ENCODE assay signal across 15 mouse cellular contexts in the genomic region with DNA sequence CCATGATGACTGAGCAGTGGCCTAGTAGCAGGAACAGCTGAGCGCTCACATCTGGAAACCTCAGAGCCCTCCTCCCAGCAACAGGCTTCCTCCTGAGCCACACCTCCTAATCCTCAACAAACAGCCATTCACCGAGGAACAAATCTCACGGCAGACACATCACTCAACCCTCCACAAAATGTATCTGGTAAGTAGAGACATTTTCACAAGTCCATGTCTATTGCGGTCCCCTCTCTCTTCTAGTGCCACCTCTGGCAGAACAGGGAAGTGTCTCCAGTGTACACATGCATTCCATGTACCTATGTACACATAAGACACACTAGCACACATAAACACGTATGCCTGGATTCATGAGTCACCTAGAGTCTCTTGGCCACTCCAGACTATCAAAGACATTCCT. TPM values are rescaled to one million over a fixed set of nuclear protein-coding genes. Genes with fewer than 3 reads are reported as not detected.
A peak's percentile ranks its signal among the peaks of the same experiment; 100 is the strongest.
DNase-seq lines count a peak whose midpoint lies in the region; ATAC-seq and TF ChIP-seq lines count a peak whose summit lies in the region.
"Had no signal": no experiment of that assay in that cellular context is flagged by ENCODE, and none has a peak within 500 bp of the region (broad histone marks: within the 10 kb centered on the region; RNA-seq: fewer than 3 reads in every experiment).

No protein-coding gene starts in this region.

- H3K9ac ChIP-seq in CH12.LX (ENCODE audit: insufficient read depth, low read depth): no peak overlapping the region
- H3K9ac ChIP-seq: liver, embryonic 13.5 days; neural tube, embryonic 13.5 days had no signal

- H3K79me2 ChIP-seq in CH12.LX (replicated peaks; ENCODE audit: control insufficient read depth, extremely low read depth, insufficient read depth, poor library complexity, severe bottlenecking): no peaks in the 10 kb centered on the region

- H3K27me3 ChIP-seq in kidney, adult 2 months (replicated peaks; ENCODE audit: control insufficient read depth, insufficient read depth, low read length): no peaks in the 10 kb centered on the region
- peaks cover 59% of the 10 kb centered on the region for H3K27me3 ChIP-seq in CH12.LX (replicated peaks)

- in situ Hi-C loops in CH12.LX (cut with MboI; ENCODE audit: low pct_ligation_motif_present, low pct_unique_long_range_greater_than_20kb, low sequenced_read_pairs): no loop called here

- peak; percentile 20; the same call in 1 of the 2 replicates for TF ChIP-seq CTCF in kidney, adult 2 months (conservative IDR thresholded peaks at IDR 0.05; ENCODE audit: insufficient read depth, insufficient read length, low read depth, low read length)
- TF ChIP-seq CTCF in CH12.LX (conservative IDR thresholded peaks at IDR 0.05 in 1 of 2, IDR thresholded peaks at IDR 0.05 in 1 of 2; ENCODE audit: low read depth in 2 of 2, low read length in 2 of 2): peak; percentile 35 to 62; a peak in 3 of 4 replicates

- no peak overlapping the region for H3K4me2 ChIP-seq in CH12.LX (ENCODE audit: insufficient read depth, low read depth, poor library complexity, severe bottlenecking)
- H3K4me2 ChIP-seq: liver, embryonic 13.5 days; neural tube, embryonic 13.5 days had no signal

- DNase-seq in kidney, adult 2 months: no peak
- DNase-seq in kidney, adult 8-10 months: no peak
- DNase-seq in 416B (ENCODE audit: low read depth) (peak; percentile 47), CH12.LX (ENCODE audit: extremely low read depth) (peak; percentile 27)
- no peak for DNase-seq in embryo, embryonic 10 days (ENCODE audit: low spot score)
- no peak for DNase-seq in layer of hippocampus, postnatal 25 days (ENCODE audit: extremely low spot score in 1 of 2, low spot score in 1 of 2)
- DNase-seq in heart, adult 18-20 months: no peak
- DNase-seq: kidney, adult 11 months; liver, embryonic 13.5 days had no signal

- H3K4me3 ChIP-seq in kidney, adult 2 months (ENCODE audit: insufficient read depth, low read depth, low read length): no peak overlapping the region
- no peak overlapping the region for H3K4me3 ChIP-seq in CH12.LX (replicated peaks in 1 of 3; ENCODE audit: low read depth in 2 of 3, low read length in 2 of 3, poor library complexity in 1 of 3)
- H3K4me3 ChIP-seq: embryonic facial prominence, embryonic 10.5 days; liver, embryonic 13.5 days; midbrain, embryonic 10.5 days; neural tube, embryonic 13.5 days had no signal

- no peaks in the 10 kb centered on the region for H3K36me3 ChIP-seq in kidney, adult 2 months (ENCODE audit: control insufficient read depth, insufficient read depth, low read length)
- H3K36me3 ChIP-seq in CH12.LX (replicated peaks in 1 of 2; ENCODE audit: control insufficient read depth in 1 of 2, insufficient read depth in 1 of 2, low read length in 1 of 2): no peaks in the 10 kb centered on the region
- H3K36me3 ChIP-seq: embryonic facial prominence, embryonic 10.5 days; liver, embryonic 13.5 days; midbrain, embryonic 10.5 days; neural tube, embryonic 13.5 days had no signal

- no peak for TF ChIP-seq EP300 in CH12.LX (IDR thresholded peaks at IDR 0.05; ENCODE audit: low read length)

- no peak for TF ChIP-seq POLR2A in kidney, adult 2 months (IDR thresholded peaks at IDR 0.05; ENCODE audit: low read depth, low read length)
- no peak for TF ChIP-seq POLR2A in CH12.LX (IDR thresholded peaks at IDR 0.05; ENCODE audit: low read depth, low read length)

- dilution Hi-C loops in CH12.LX (cut with MboI; ENCODE audit: extremely low pct_ligation_motif_present, extremely low pct_unique_long_range_greater_than_20kb, low sequenced_read_pairs): no loop called here

- H3K9me3 ChIP-seq in CH12.LX (replicated peaks; ENCODE audit: low read length): peaks cover 12% of the 10 kb centered on the region
- H3K9me3 ChIP-seq: embryonic facial prominence, embryonic 10.5 days; midbrain, embryonic 10.5 days; neural tube, embryonic 13.5 days had no signal

- 79% methylated on average over 5 of the region's 5 CpGs for WGBS in kidney, adult 2 months

- peak; percentile 32 for TF ChIP-seq RAD21 in CH12.LX (IDR thresholded peaks at IDR 0.05; ENCODE audit: low read depth, low read length)

- no peaks in the 10 kb centered on the region for H3K4me1 ChIP-seq in kidney, adult 2 months (ENCODE audit: control insufficient read depth, insufficient read depth, low read length)
- H3K4me1 ChIP-seq in CH12.LX (ENCODE audit: control insufficient read depth in 1 of 2, insufficient read depth in 2 of 2): peaks cover 0 to 2% of the 10 kb centered on the region in 2 experiments; a peak in 1 of 4 replicates

- H3K27ac ChIP-seq in kidney, adult 2 months (ENCODE audit: insufficient read depth, low read depth, low read length): no peak overlapping the region
- H3K27ac ChIP-seq in CH12.LX (ENCODE audit: insufficient read depth, low read depth): no peak overlapping the region
- H3K27ac ChIP-seq: embryonic facial prominence, embryonic 10.5 days; liver, embryonic 13.5 days; midbrain, embryonic 10.5 days; neural tube, embryonic 13.5 days had no signal

- ATAC-seq in erythroid progenitor cell, adult 5-6 weeks (replicated peaks; ENCODE audit: low FRiP score, poor library complexity, severe bottlenecking): 0 out of 2 replicates have a peak, but pooled peaks have one; percentile 44

TF ChIP-seq in CH12.LX, 34 proteins besides CTCF, POLR2A, EP300 and RAD21:
- TF ChIP-seq UBTF (IDR thresholded peaks at IDR 0.05; ENCODE audit: low read depth, low read length): no peak
- TF ChIP-seq NELFE (IDR thresholded peaks at IDR 0.05; ENCODE audit: low read depth, low read length): peak; percentile 14; the same call in 1 of the 2 replicates

RNA-seq across cellular contexts. Expression of gene Actl6b, which starts 2.2 kb away (rescaled TPM):
- polyA plus RNA-seq in kidney, adult 2 months (2012; rRNA removed): 0.12 and 0.16 TPM in 2 replicates
- not detected in 2 replicates for total RNA-seq in CH12.LX (2012; rRNA removed)
- total RNA-seq in CH12.LX (2014; rRNA removed): not detected in 2 replicates
- not detected in 2 replicates for polyA plus RNA-seq in CH12.LX (2012; ENCODE audit: insufficient read length, low read depth)
- total RNA-seq in erythroid progenitor cell, adult 5-6 weeks (2015; ENCODE audit: low replicate concordance): not detected in 2 replicates
- total RNA-seq in erythroid progenitor cell, adult 5-6 weeks (2017; ENCODE audit: low replicate concordance): not detected in 2 replicates
- total RNA-seq in layer of hippocampus, postnatal 25 days (2021): 100 to 1,000 TPM; 129 to 132 TPM
- total RNA-seq in heart, adult 18-20 months (2021): not detected

RNA-seq across cellular contexts. Expression of gene Gnb2, which starts 17.8 kb away (rescaled TPM):
- 645 and 701 TPM in 2 replicates for polyA plus RNA-seq in kidney, adult 2 months (2012; rRNA removed)
- total RNA-seq in CH12.LX (2012; rRNA removed) (388 and 480 TPM in 2 replicates), CH12.LX (2014; rRNA removed) (261 and 264 TPM in 2 replicates)
- polyA plus RNA-seq in CH12.LX (2012; ENCODE audit: insufficient read length, low read depth): 312 and 327 TPM in 2 replicates
- 253 and 262 TPM in 2 replicates for total RNA-seq in erythroid progenitor cell, adult 5-6 weeks (2015; ENCODE audit: low replicate concordance)
- 152 and 170 TPM in 2 replicates for total RNA-seq in erythroid progenitor cell, adult 5-6 weeks (2017; ENCODE audit: low replicate concordance)
- 100 to 1,000 TPM; 648 to 692 TPM for total RNA-seq in layer of hippocampus, postnatal 25 days (2021)
- 100 to 1,000 TPM; 233 to 247 TPM for total RNA-seq in heart, adult 18-20 months (2021)

RNA-seq across cellular contexts. Expression of gene Epo, which starts 18.1 kb away (rescaled TPM):
- polyA plus RNA-seq in kidney, adult 2 months (2012; rRNA removed): 0.38 TPM in 1 of 2 replicates, not detected in the other
- total RNA-seq in CH12.LX (2012; rRNA removed) (not detected in 2 replicates), CH12.LX (2014; rRNA removed) (not detected in 2 replicates)
- not detected in 2 replicates for polyA plus RNA-seq in CH12.LX (2012; ENCODE audit: insufficient read length, low read depth)
- not detected in 2 replicates for total RNA-seq in erythroid progenitor cell, adult 5-6 weeks (2015; ENCODE audit: low replicate concordance)
- total RNA-seq in erythroid progenitor cell, adult 5-6 weeks (2017; ENCODE audit: low replicate concordance): not detected in 2 replicates
- total RNA-seq in layer of hippocampus, postnatal 25 days (2021): not detected
- total RNA-seq in heart, adult 18-20 months (2021): not detected
- total RNA-seq: layer of hippocampus, postnatal 14 days had no signal
- polyA plus RNA-seq: heart, embryonic 14.5 days; neural tube, embryonic 13.5 days had no signal

RNA-seq across cellular contexts. Expression of gene Tfr2, which starts 18.5 kb away (rescaled TPM):
- polyA plus RNA-seq in kidney, adult 2 months (2012; rRNA removed): 1.2 and 1.7 TPM in 2 replicates
- 1.3 and 2.2 TPM in 2 replicates for total RNA-seq in CH12.LX (2012; rRNA removed)
- total RNA-seq in CH12.LX (2014; rRNA removed): 0.50 and 0.67 TPM in 2 replicates
- 1.1 and 2.2 TPM in 2 replicates for polyA plus RNA-seq in CH12.LX (2012; ENCODE audit: insufficient read length, low read depth)
- total RNA-seq in erythroid progenitor cell, adult 5-6 weeks (2015; ENCODE audit: low replicate concordance): 44.9 and 62.0 TPM in 2 replicates
- 42.2 and 61.0 TPM in 2 replicates for total RNA-seq in erythroid progenitor cell, adult 5-6 weeks (2017; ENCODE audit: low replicate concordance)
- total RNA-seq in layer of hippocampus, postnatal 25 days (2021): 10 to 100 TPM; 13.3 to 15.8 TPM
- total RNA-seq in heart, adult 18-20 months (2021): not detected

RNA-seq across cellular contexts. Expression of gene Gigyf1, which starts 32.8 kb away (rescaled TPM):
- 24.4 and 26.9 TPM in 2 replicates for polyA plus RNA-seq in kidney, adult 2 months (2012; rRNA removed)
- 4.9 and 5.9 TPM in 2 replicates for total RNA-seq in CH12.LX (2012; rRNA removed)
- total RNA-seq in CH12.LX (2014; rRNA removed): 0.98 and 1.3 TPM in 2 replicates
- polyA plus RNA-seq in CH12.LX (2012; ENCODE audit: insufficient read length, low read depth): 12.3 and 14.0 TPM in 2 replicates
- total RNA-seq in erythroid progenitor cell, adult 5-6 weeks (2015; ENCODE audit: low replicate concordance): 5.4 and 5.8 TPM in 2 replicates
- total RNA-seq in erythroid progenitor cell, adult 5-6 weeks (2017; ENCODE audit: low replicate concordance): 8.1 and 11.2 TPM in 2 replicates
- 10 to 100 TPM; 44.8 to 54.9 TPM for total RNA-seq in layer of hippocampus, postnatal 25 days (2021)
- total RNA-seq in heart, adult 18-20 months (2021): 10 to 100 TPM; 31.2 to 32.5 TPM

Comparison
In these comparisons a context has a peak if more than half of its experiments do, and no peak if none do; other contexts are left out.
1. DNase-seq: peak in 416B (single experiment) and CH12.LX (single experiment); none in kidney, adult 2 months (single experiment), kidney, adult 8-10 months (0 of 2), embryo, embryonic 10 days (single experiment), layer of hippocampus, postnatal 25 days (0 of 2) and heart, adult 18-20 months (0 of 2).
2. RNA of gene Actl6b, which starts 2.2 kb away (total RNA-seq): 129 to 132 TPM in layer of hippocampus, postnatal 25 days; not detected in CH12.LX, not detected in erythroid progenitor cell, adult 5-6 weeks and not detected in heart, adult 18-20 months; every median in the first group is over 100 times any median in the second.